Mouse (Mus musculus) lung, embryonic 16.5 days (tissue): ENCODE measurements around the gene Gm20696. TPM values are rescaled to one million over a fixed set of nuclear protein-coding genes. Genes with fewer than 3 reads are reported as not detected.

Source experiments
- ATAC-seq: fragments of 200-750 bp; cut with Nextera tagmentation; 2 replicates; pipeline ENCODE4 v1.8.0; 2017; ENCODE audit warnings: low read depth, mild to moderate bottlenecking, moderate library complexity
- H3K27ac ChIP-seq: fragments of 300-500 bp; sonication (generic); 2 replicates; pipeline ENCODE4 v1.5.1; 2014; ENCODE audit warnings: mild to moderate bottlenecking, control low read depth, low read length
- H3K27me3 ChIP-seq: fragments of 300-500 bp; sonication (generic); 2 replicates; pipeline ENCODE4 v1.6.1; 2014; ENCODE audit warnings: low read depth, low read length, mixed read lengths; ENCODE audit not compliant: control insufficient read depth, insufficient read depth
- H3K36me3 ChIP-seq: fragments of 300-500 bp; sonication (generic); 2 replicates; pipeline ENCODE4 v1.6.1; 2014; ENCODE audit warnings: low read length; ENCODE audit not compliant: control insufficient read depth, insufficient read depth
- H3K4me1 ChIP-seq: fragments of 300-500 bp; sonication (generic); replicated peaks from 2 replicates; pipeline ENCODE4 v1.6.1; 2014; ENCODE audit warnings: low read length, mixed read lengths; ENCODE audit not compliant: control insufficient read depth, insufficient read depth
- H3K4me2 ChIP-seq: fragments of 300-500 bp; sonication (generic); 2 replicates; pipeline ENCODE4 v1.6.1; 2014; ENCODE audit warnings: low read depth, low read length, control low read depth
- H3K4me3 ChIP-seq: fragments of 300-500 bp; sonication (generic); 2 replicates; pipeline ENCODE4 v1.5.1; 2014; ENCODE audit warnings: mild to moderate bottlenecking, low read length, control low read depth
- H3K9ac ChIP-seq: fragments of 300-500 bp; sonication (generic); 2 replicates; pipeline ENCODE4 v1.6.1; 2014; ENCODE audit warnings: low read length, control low read depth
- H3K9me3 ChIP-seq: fragments of 300-500 bp; sonication (generic); 2 replicates; pipeline ENCODE4 v1.6.1; 2016; ENCODE audit warnings: low read length; ENCODE audit not compliant: control insufficient read depth
- WGBS: fragments of 180-500 bp; shearing (Covaris S2); extraction: QIAGEN DNeasy Blood & Tissue Kit; methylation state at CpG from one replicate; pipeline ENCODE4 v1.1.7; 2014; 5-methylcytosine and 5-hydroxymethylcytosine counted together
- polyA plus RNA-seq: library from polyadenylated mRNA; unstranded; fragments of >200 nt; fragmentation: Nextera tagmentation; extraction: Ambion mirVana; gene quantifications from 2 replicates; pipeline ENCODE4 v1.2.1, GENCODE M21; 2015

Gm20696 gene
- polyA plus RNA-seq, 1 experiment from 2014 or later, result 2.3 TPM

DNA sequence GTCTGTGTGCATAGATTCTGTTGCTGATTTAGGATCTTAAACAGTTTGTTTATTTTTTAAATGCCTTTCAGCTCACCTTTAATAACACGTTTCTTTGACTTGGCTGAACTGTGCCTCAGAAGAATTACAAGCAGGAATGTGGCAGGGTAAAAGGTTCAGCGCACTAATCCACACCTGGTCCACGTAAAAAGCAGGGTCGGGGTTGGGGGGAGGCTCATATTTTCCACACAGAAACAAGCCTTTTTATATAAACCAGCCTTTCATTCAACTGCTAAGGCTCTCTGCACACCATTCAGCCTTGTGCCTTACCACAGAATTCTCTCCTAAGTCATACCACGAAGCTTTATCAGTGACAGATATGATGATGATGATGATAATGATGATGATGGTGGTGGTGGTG lies 393.4 kb downstream of the Gm20696 start:
- Histone ChIP-seq H3K36me3 (no peaks in the 10 kb centered on the region), H3K27ac (no peak overlapping the region), H3K27me3 (no peaks in the 10 kb centered on the region), H3K4me3 (no peak overlapping the region), H3K9me3 (no peaks in the 10 kb centered on the region), H3K4me1 (peaks cover 18% of the 10 kb centered on the region), H3K4me2 (no peak overlapping the region), H3K9ac (no peak overlapping the region)
- 55% methylated on average over 5 of the region's 5 CpGs for WGBS
- ATAC-seq, result no peak

DNA sequence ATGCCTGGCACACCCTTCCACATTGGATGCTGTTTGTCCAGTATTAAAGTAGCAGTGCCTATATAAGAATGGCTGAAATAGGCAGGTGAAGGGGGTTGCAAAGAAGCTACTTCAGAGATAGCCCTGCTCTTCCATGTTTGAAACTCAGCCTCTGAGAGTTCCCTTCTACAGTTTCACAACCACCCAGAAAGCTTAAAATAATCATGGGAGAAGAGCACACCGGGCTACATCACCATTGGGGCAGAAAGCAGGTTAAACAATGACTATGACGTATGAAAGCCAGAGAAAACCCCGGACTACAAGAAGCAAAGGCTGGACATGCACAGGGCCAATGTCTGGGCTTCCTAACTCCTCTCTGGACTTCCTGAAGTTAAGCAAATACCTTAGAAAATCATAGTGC lies 394.4 kb downstream of the Gm20696 start:
- Histone ChIP-seq H3K36me3 (no peaks in the 10 kb centered on the region), H3K9ac (no peak overlapping the region), H3K27ac (no peak overlapping the region), H3K4me3 (no peak overlapping the region), H3K4me2 (no peak overlapping the region), H3K27me3 (no peaks in the 10 kb centered on the region), H3K4me1 (peaks cover 20% of the 10 kb centered on the region), H3K9me3 (no peaks in the 10 kb centered on the region)
- 72% methylated on average over 3 of the region's 3 CpGs for WGBS
- no peak for ATAC-seq

DNA sequence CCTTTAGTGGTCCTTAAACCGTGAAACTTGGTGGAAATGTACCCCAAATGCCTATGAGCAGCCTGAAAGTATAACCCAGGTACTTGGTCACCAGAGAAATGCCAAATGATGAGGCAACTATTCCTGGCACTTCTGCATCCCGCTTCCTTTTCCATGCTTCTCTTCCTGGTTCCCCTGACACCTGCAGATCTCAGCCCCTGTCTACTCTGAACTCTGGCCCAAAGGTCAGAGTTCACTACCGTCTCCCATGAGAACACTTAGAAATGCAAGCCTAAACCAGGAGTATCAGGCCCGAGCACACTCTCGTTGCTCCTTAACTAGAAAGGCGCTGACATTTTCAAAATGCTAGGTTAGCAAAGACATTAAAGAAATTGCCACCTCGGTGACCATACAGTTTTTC lies 394.9 kb downstream of the Gm20696 start:
- Histone ChIP-seq H3K4me3 (no peak overlapping the region), H3K36me3 (no peaks in the 10 kb centered on the region), H3K27me3 (no peaks in the 10 kb centered on the region), H3K27ac (no peak overlapping the region), H3K4me1 (peaks cover 21% of the 10 kb centered on the region), H3K9ac (no peak overlapping the region), H3K4me2 (no peak overlapping the region), H3K9me3 (no peaks in the 10 kb centered on the region)
- no peak for ATAC-seq
- WGBS, result 71% methylated on average over 7 of the region's 7 CpGs

DNA sequence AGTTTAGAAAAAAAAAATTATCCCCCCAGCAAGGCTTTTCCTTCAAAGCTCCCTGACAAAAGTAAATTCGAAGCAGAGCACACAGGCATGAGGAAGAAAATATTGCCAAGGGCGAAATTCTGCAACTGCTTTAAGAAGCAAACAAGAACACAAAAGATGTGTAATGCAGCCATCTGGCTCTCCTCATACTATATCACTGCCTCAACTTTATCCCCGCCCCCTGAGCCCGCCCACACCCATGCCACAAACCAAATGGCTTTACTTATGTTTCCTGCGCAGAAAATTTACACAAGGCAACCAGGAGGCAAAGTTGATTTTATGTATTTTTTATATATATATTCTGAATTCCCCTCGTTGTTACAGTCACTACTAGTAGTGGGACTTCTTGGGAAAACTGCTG lies 396.7 kb downstream of the Gm20696 start:
- Histone ChIP-seq H3K9me3 (no peaks in the 10 kb centered on the region), H3K4me2 (no peak overlapping the region), H3K36me3 (no peaks in the 10 kb centered on the region), H3K27me3 (no peaks in the 10 kb centered on the region), H3K4me1 (peaks cover 23% of the 10 kb centered on the region), H3K27ac (no peak overlapping the region), H3K4me3 (no peak overlapping the region), H3K9ac (no peak overlapping the region)
- ATAC-seq, result no peak
- 54% methylated on average over 6 of the region's 6 CpGs for WGBS

DNA sequence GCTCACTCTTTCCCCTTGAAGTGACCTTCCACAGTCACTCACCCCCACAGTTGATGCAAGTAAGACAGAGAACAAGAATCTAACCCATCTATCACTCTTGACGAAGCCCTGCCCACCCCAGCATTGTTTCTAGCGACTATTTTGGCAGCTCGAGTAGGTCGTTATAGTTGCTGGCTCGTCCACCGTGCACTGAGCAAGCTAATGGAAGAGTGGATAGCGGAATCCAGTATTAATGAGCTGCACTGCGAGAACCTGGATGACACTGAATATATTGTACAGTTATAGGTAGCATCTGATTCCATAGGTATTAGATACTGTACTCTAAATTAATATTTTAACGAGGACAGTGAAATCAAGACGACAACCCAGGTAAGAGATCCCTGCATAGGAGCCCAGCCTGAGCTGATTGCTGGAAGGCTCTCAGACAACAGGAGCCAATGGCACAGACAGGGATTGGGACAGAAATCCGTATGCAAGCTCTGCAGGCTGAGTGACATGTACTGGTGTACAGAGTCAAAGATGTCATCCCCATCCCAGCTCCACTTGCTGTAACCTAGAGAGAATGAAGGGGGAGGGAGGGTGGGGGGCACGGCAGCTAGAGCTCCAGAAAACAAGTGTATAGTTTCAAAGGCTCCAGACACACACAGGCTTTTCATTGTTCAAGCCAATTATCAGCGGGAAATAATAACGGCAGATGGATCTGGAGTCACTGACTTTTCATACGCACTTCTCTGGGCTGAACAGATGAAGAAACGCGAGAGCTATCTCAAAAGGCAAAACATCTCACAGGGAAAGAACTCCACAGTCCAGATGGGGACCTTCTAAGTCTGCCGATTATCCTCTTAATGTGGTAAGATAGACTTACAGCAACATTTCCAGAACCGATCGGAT lies 398.2 kb downstream of the Gm20696 start:
- Histone ChIP-seq H3K4me2 (no peak overlapping the region), H3K9ac (no peak overlapping the region), H3K27ac (no peak overlapping the region), H3K9me3 (no peaks in the 10 kb centered on the region), H3K36me3 (no peaks in the 10 kb centered on the region), H3K27me3 (no peaks in the 10 kb centered on the region), H3K4me3 (no peak overlapping the region), H3K4me1 (peaks cover 25% of the 10 kb centered on the region)
- no peak for ATAC-seq
- 55% methylated on average over 20 of the region's 20 CpGs for WGBS

- peak overlapping the region; percentile 37 for H3K4me3 ChIP-seq
- 25% methylated on average over 13 of the region's 13 CpGs for WGBS
- H3K4me2 ChIP-seq, result peak overlapping the region; percentile 50
- H3K9me3 ChIP-seq, result no peaks in the 10 kb centered on the region
- H3K36me3 ChIP-seq, result no peaks in the 10 kb centered on the region
- no peaks in the 10 kb centered on the region for H3K27me3 ChIP-seq
- H3K4me1 ChIP-seq, result peaks cover 29% of the 10 kb centered on the region
- peak overlapping the region; percentile 90 for H3K27ac ChIP-seq
- peak overlapping the region; percentile 51 for H3K9ac ChIP-seq
- ATAC-seq, result peak; percentile 90
These were observed 400.5 kb downstream of the Gm20696 start for GRCm38 (mm10) chr6:99265945-99266656.

- H3K9ac ChIP-seq, result peak overlapping the region; percentile 51
- peak overlapping the region; percentile 50 for H3K4me2 ChIP-seq
- peak overlapping the region; percentile 37 for H3K4me3 ChIP-seq
- H3K4me1 ChIP-seq, result peaks cover 29% of the 10 kb centered on the region
- no peaks in the 10 kb centered on the region for H3K9me3 ChIP-seq
- no peaks in the 10 kb centered on the region for H3K27me3 ChIP-seq
- 27% methylated on average over 4 of the region's 4 CpGs for WGBS
- no peak for ATAC-seq
- no peaks in the 10 kb centered on the region for H3K36me3 ChIP-seq
- peak overlapping the region; percentile 90 for H3K27ac ChIP-seq
These were observed 401.4 kb downstream of the Gm20696 start for GRCm38 (mm10) chr6:99265173-99265572.

DNA sequence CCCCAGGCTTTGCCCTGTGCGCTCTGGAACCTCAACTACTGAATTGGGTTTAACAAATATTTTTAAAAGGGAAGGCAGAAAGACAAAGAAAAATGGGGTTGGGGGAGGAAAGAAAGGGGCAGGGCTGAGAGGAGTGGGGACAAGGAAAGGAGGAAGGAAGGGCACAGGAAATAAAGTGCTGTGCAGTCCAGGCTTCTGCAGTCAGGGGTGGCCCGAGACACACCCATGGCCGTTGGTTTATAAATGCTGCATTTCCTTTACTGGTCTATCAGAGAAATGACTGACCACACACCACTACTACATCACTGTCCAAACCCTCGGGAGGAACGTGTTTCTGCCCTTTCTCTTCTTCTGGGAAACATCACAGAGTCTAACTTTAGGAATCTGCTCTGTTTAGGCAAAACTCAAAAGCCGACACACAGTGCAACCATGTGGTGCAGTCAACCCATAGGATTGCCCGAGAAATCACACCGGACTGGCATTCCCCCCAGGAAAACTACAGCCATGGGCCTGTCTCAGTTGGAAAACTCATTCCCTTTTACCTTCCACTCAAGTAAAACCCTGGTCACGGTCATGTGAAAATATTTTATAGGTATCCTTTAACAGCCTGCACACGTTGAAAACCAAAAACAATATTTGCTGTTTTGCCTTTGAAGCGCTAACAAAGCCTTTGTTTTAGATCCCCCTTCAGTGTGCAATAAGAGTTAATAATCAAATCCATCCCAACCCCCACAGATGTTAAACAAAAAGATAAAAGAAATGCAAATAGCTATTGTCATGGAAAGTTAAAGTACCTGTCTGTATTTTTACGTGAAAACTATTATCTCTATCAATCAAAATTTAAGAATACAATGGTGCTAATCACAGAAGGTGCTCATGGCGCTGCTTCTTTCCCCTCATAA lies 402.2 kb downstream of the Gm20696 start:
- H3K27me3 ChIP-seq, result no peaks in the 10 kb centered on the region
- H3K9me3 ChIP-seq, result no peaks in the 10 kb centered on the region
- 28% methylated on average over 13 of the region's 13 CpGs for WGBS
- H3K4me2 ChIP-seq, result peak overlapping the region; percentile 44
- peak overlapping the region; percentile 13; the same call in 1 of the 2 replicates for H3K4me3 ChIP-seq
- peaks cover 29% of the 10 kb centered on the region for H3K4me1 ChIP-seq
- H3K9ac ChIP-seq, result no peak overlapping the region
- ATAC-seq, result 0 out of 2 replicates have a peak, but pooled peaks have one; percentile 32
- peak overlapping the region; percentile 44 for H3K27ac ChIP-seq
- H3K36me3 ChIP-seq, result no peaks in the 10 kb centered on the region

DNA sequence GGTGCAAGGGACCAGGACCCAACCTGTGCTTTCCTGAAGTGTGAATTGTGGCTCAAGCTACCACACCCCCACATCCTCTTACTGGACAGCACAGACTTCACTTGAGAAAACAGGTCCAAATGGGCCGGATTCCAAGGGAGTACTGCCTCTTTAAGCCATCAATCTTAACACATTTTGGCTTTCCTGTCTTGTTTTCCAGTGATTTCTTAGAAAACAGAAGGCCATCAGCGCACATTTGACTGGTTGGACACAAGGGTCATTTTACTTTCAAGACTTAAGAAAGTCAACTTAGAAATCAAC lies 402.8 kb downstream of the Gm20696 start:
- 32% methylated on average over 2 of the region's 2 CpGs for WGBS
- Histone ChIP-seq H3K4me1 (peaks cover 29% of the 10 kb centered on the region), H3K36me3 (no peaks in the 10 kb centered on the region), H3K4me2 (peak overlapping the region; percentile 44), H3K9me3 (no peaks in the 10 kb centered on the region), H3K9ac (no peak overlapping the region), H3K4me3 (no peak overlapping the region), H3K27me3 (no peaks in the 10 kb centered on the region), H3K27ac (peak overlapping the region; percentile 38; the same call in 1 of the 2 replicates)
- ATAC-seq, result no peak
